Mouse (Mus musculus): ENCODE results near the gene Cdh4.

Cdh4 gene

DNA sequence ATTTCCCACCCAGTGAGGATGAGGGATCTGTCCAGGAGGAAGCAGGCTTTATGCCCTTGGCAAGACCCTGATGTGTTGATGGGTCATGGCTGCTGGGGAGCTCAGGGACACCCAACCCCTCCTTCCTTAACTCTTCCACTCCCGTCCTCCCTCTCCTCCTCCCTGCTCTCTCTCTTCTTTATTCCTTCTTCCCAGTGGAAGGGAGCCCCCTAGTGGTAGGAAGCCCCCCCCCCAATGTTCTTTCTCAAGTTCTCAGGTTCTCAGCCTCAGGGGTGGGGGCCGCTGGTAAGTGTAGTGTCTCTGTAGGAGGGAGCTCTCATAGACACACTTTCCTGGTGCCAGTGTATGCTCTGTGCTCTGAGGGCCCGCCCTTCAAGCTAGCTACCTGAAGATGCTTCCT is 421.0 kb downstream of the Cdh4 start:
- no peak for DNase-seq (ENCODE audit: low spot score in 2 of 2)

DNA sequence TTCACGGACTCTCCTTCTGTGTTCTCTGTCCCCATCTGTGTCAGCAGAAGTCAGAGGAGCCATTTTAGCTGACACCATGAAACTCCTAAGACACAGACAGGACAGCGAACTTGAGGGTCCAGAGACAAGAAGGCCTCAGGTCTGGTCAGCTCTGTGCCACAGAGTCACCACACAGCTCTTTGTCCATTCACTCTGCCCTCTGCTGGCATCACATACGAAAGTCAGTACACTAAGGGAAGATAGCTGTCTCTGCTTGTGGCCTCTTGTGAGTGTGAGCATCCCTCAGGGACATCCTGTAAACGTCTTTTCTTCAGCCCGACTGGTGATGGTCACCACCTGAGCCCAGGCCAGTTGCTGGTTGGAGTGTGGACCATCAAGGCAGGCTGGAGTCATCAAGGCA is 422.9 kb downstream of the Cdh4 start:
- no peak for DNase-seq (ENCODE audit: low spot score in 2 of 2)

DNA sequence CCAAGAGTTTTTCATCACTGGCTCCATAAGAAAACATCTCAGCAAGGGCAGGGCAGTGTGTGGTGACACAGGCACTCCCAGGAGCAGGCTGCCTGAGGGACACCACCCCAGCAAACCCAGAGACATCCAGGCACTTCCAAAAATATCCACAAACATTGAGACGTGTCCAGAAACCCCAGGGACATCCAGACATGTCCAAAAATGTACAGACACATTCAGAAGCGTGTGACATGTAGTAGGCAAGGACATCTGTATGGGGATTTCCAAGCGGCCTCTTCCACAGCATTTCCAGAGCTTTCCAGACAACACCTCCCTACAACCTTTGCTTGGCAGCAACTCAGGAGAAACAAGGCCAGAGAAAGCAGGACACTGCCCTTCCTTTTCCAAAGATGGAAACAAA is 425.4 kb downstream of the Cdh4 start:
- no peak for DNase-seq (ENCODE audit: low spot score in 2 of 2)

DNA sequence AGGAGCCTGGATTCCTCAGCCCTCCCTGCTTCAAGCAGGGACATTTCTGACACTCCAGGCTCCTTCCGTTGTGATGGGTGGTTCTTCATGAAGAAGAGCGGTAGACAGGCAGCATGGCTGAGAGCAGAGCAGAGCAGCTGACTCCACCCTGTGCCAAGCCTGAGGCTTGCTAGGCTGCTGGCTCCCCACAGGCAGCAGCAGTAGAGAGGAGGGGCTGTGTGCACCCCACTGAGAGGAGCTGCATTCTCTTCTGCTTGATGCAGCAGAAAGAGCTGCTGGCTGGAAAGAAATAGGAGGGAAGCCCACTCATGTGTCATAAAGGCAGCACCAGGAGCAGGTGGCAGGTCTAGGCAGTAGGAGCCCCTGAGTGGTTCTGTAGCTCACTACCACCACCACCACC is 427.6 kb downstream of the Cdh4 start:
- DNase-seq (ENCODE audit: low spot score in 2 of 2) = no peak

DNA sequence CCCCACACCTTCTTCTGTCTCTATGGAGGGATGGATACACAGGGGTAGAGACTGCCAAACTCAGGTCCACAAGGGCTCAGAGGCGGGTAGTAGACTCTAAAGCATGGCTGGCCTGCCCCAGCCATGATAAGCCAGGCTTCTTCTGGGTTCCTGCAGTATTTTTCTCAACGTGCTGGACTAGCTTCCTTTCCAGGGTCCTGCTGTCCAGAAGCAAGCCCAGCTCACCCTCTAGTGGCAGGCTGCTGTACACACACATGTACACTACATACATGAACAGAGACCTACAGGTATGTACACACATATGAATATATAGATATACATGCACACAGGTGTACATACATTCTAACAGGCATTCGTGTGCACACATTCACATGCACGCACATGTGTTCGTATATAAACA is 430.5 kb downstream of the Cdh4 start:
- DNase-seq (ENCODE audit: low spot score in 2 of 2) = no peak

DNA sequence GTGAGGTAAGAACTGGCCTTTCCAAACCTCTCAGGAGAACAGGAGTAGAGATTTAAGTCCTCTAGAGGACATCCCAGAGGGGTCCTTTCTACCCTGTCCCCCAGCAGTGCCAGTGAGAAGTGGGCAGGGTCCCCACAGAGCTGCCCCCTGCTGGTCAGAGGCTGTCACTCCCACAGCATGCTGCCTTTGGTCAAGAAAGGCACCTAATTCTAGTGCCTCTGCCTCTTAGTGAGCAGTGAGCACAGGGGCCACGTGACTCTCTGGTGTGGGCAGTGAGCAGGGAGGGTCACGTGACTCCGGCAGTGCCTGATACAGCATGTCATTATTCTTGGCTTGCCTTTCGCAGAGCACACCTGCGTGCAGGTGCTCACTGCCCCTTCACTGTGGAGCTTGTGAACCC is 431.1 kb downstream of the Cdh4 start:
- no peak for DNase-seq (ENCODE audit: low spot score in 2 of 2)

DNA sequence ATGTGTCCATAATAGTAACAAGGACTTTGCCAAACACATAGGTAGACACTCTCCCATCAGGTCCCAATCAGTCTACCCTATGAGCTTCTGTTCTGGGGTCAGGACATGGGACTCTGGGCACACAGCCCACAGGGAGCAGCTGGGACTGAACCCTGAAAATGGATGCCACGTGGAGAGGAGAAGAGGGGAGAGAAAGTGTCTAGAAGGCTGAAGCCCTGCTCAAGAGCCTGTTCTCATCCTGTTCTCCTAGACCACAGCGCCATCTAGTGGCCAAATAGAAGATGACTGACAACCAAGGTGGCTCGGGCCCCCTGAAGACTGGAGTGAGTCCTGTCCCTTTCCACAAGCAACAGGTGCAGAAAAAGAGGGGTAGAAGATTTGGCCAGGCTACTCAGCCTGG is 432.9 kb downstream of the Cdh4 start:
- peak; percentile 43 to 69 for DNase-seq (ENCODE audit: low spot score in 2 of 2)

DNA sequence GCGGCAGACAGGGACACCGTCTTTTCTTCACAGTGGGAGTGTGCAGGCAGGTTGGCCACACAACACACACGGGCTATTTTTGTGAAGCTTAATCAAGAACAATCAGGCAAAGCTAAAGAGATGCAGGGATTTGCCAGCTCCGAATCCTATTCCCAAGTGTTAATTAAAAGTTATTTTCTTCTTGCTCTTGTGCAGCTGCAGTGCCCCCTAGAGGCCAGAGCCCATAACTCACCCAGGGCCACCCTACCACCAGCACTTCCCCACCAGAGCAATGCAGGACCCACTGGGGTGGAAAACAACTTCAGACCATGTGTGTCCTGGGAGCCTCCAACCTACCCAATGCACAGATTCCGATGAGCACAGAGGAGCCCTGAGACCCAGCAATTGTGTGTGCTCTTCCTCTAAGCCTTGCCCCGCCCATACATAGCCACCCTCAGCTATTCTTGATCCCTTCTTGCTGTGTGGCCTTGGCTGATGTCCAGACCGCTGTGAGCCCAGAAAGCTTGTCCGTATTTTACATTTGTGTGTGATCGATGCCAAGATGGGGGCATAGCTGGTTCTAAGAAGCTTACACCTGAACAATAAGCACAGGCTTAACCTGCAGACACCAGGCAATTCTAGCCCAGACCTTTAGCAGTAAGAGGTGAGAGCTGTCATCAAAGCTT is 435.5 kb downstream of the Cdh4 start:
- peak in 1 of 2 experiments; percentile 35 for DNase-seq (ENCODE audit: low spot score in 2 of 2)

DNA sequence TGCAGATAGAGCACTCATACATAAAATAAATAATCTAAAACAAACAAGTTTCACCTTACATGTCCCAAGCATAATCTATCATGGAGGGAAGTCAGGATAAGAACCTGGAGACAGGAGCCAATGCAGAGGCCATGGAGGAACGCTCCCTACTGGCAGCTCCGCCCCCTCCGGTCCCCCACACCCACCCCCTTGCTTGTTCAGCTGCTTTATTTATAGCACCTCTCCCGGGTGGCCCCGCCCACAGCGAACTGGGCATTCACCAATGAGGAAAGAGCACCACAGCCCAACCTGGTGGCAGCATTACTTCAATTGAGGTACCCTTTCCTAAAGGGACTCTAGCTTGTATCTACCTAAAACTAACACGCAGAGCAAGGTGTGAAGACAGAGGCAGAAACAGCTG is 442.3 kb downstream of the Cdh4 start:
- DNase-seq (ENCODE audit: low spot score in 2 of 2) = no peak

DNA sequence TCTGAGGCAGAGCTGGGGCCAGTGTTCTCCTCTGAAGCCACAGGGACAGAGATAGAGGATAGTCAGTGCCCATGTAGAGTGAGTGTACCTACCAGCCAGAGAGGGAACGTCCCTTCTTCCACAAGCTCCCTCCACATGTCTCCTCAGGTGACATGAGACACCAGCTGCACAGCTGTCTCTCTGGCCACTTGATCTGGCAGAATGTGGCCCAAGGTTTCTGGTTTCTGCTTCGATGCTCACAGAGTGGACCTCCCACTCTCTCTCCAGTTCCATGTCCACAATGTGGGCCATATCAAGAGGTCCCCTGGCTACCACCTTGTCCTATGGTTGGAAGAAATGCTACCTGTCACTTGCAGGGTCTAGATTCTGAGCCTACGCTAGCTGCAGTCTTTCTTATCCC is 448.8 kb downstream of the Cdh4 start:
- DNase-seq (ENCODE audit: low spot score in 2 of 2) = no peak

DNA sequence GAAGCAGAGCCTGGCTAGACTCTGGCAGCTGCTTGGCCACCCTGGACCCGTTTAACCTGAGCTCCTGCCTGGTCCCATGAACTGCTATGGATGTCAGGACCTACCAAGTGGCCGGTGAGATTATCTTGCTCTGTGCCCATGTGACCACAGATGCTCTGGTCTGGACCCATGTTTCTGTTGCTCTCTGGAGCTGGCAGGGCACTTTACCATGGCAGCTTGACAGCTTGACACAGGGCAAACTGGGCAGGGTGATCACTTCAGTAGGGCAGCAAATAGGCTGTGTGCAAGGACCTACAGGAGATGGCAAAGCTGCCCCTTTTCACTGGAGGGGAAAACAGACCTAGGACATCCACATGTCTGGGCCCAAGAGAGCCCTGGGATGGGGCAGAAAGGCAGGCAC is 454.7 kb downstream of the Cdh4 start:
- no peak for DNase-seq (ENCODE audit: low spot score in 2 of 2)

DNA sequence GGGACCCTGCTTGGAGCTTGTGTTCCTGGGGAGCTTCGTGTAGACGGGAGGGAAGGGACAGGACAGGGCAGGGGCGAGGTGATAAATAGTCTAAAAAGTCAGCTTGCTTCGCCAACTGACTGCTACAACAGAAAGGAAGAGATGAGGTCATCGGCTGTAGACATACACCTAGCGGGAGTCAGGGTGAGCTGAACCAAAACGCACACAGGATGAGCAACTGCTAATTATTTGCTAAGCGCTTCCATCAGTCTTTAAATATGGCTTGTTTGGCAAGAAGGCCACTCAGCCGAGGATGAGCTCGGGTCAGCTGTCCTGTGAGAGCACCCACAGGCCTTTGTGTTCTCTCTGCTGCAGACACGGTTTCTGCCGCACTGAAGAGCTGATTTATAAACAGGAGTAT is 470.7 kb downstream of the Cdh4 start:
- DNase-seq (ENCODE audit: low spot score in 2 of 2) = no peak

DNA sequence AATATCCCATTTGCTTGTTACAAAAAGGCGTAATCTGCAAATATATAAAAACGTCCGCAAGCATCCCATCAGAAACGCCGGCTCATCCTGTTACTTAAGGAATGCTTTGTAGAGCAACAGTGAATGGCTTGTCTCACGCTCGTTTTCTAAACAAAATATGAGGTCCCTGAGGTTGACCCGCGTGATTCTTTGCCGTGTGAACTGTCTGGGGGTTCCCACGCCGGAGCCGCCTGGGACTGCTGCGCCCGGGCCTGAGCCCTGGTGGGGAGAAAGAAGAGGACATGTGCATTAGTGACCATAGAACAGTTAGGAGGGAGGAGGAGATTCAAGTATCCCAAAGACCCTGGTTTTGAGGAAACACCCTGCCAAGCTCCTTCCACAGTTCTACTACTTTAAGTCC is 471.1 kb downstream of the Cdh4 start:
- no peak for DNase-seq (ENCODE audit: low spot score in 2 of 2)

DNA sequence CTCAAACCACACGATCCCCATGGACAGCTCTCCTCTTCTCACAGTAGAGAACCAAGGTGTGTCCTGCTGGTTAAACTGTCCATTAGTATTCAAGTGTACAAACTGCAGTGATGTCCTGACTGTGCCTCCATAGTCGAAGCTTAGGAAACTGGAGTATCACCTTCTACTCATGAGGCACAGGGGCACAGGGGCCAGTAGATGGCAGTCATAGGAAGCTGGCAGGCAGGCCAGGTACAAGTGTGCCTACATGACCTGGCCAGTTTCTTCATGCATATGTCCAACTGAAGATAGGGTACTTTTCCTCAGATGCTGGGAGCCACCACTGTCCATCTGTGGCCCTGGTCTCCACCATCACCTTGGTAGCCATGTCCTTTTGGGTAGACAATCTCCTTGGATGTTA is 472.0 kb downstream of the Cdh4 start:
- DNase-seq (ENCODE audit: low spot score in 2 of 2) = no peak

DNA sequence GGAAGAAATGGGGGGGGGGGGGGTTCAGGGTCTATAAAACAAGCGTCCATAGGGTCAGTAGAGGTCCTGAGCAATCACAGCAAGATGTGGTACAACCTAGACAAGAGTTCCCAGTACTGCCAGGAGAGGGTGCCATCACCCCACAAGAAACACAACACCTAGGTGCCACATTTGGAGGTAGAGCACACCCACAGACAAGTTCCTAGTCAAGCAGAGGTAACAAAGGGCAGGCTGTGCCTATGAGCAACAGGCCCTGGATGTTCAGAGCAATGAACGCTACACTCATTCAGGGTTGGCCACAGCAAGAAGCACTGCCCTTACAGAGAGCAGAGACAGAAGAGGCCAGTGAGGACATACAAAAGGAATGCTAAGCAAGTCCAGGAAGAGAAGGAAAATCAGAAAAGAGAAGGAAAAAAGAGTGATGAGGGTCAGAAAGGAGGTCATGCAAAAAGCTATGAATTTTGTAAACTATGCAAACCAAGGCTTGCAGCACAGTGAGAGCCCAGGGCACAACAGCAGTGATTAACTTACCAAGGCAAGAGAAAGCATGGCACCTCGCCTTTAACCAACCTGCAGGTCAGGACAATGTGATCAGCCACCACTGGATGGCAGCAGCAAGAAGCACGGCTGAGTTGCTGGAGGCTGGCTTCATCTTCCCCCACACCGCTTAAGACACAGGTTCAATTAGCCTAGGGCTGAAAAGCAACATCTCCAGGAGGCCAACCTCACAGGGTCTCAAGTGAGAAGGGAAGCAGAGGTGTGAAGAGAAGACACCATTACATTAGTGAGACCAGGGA is 474.8 kb downstream of the Cdh4 start:
- DNase-seq (ENCODE audit: low spot score in 2 of 2) = peak; percentile 48 to 54

DNA sequence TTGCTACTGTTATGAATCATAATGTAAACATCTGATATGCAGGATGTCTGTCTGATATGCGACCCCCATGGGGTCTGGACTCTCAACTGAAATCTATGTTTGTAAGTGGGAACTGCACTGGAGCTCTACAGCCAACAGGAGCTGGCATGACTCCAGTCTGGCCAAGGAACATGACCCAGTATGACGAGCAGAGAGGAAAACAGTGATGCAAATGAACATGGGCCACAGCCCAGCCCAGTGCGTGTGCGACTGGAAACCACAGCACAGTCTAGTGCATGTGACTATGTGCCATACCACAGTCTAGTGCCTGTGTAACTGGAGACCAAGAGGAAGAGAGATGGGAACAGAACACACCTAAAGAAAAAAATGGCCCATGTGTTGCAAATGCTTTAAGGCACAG is 477.8 kb downstream of the Cdh4 start:
- DNase-seq (ENCODE audit: low spot score in 2 of 2) = no peak

DNA sequence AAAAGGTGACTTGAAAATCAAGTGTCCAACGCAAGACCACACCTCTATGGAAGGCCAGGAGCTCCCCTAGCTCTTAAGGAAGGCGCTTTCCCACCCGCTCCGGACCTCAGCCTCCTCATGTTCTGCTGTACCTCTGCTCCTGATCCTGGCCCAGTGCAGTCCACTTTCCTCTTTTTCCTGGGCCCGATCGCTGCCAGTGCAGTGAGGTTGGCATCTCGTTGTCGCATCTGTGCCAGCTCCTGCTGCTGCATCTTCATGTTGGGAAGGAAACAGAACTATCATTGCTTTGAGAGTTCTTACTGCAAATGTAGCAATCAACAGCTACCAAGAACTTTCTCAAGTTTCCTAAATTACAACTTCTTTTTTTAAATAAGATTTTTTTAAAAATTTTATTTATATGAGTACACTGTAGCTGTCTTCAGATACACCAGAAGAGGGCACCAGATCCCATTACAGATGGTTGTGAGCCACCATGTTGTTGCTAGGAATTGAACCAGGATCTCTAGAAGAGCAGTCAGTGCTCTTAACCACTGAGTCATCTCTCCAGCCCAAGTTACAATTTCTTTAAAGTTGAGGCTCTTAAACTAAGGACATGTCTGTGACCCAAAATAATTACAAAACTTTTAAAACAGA is 478.9 kb downstream of the Cdh4 start:
- DNase-seq (ENCODE audit: low spot score in 2 of 2) = no peak

DNA sequence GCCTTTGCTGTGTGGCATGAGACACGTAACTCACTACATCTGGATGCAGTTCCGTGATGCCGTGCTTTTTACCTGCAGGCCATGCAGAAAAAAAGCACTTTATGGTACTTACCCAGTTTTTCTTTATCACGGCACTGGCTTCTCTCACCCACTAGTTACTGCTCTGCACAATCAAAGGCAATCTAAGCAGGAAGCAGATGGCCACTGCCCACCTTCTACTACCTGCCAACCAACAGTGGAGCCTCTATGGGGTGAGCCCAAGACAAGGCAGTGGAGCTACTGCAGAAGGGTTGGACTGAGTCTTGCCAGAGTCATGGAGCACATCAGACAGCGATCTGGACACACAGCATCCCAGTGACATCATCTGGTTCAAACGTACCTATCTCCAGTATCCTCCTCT is 481.8 kb downstream of the Cdh4 start:
- DNase-seq (ENCODE audit: low spot score in 2 of 2) = no peak

DNA sequence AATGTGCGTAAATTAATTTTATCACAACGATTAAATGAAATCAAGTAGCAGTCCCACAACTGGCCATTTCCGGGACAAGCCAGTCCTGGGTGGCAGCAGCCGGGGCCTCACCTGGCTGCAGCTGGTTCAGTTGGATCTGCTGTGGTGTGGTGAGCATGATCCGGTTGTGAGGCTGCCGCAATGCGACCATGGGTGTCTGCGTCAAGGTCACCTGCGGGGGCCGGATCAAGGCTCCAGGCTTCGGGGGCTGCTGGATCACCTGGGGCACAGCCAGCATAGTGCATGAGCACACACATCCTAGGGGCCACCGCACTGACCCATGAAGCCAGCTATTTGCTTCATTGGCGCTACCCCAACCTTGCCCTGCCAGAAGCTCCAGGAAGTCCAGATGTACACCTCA is 486.9 kb downstream of the Cdh4 start:
- DNase-seq (ENCODE audit: low spot score in 2 of 2) = no peak

DNA sequence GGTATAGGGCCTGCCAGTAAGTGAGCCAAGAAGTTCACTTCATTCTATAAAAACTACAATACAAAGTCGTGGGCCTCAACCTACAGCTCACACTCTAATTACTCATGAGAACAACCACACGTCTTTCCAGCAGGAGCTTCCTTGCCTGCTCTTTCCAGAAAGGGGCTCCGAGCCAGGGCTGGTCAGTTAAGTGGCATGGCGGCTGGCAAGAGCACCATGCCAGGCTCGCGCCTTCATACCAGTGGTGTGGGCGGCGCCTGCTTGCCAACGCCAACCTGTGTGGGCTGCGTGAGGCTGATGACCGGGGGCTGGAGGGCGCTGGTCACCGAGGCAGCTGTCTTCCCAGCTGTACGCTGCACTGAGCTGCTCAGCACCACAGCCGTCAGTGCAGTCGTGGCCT is 489.5 kb downstream of the Cdh4 start:
- DNase-seq (ENCODE audit: low spot score in 2 of 2) = no peak

DNA sequence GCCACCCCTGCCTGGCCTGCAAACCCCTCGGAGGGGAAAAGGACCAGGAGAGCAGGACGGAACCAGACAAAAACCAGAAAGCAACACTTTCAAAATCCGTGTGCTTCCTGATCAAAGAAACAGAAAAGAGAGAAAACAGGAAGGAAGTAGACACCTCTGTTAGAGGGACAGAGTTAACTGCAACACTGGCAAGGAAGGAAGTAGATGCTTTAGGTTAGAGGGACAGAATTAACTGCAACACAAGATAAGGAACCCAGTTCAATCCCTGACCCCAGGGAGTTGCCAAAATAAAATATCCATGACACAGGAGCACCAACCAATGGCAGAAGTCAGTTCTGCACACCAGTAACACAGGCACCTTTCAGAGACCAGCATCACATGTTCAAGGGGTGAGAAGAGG is 491.9 kb downstream of the Cdh4 start:
- no peak for DNase-seq (ENCODE audit: low spot score in 2 of 2)

DNA sequence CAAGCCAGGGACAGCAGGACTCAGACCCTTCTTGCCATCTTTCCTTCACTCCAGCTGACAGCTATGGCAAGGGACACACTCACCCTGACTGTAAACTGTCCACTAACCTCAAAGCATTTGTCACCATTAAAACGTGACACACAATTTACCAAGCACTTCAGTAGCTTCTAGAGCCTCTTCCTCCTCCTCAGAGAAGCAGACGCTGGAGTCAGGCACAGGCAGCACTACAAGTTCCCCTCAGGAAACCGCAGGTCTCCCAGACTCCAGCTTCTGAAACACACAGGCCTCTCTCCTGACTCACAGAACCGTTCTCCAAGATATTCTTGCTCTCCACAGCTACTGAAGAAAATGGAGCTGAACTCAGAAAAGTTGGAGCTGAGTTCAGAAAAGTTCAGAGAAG is 494.9 kb downstream of the Cdh4 start:
- DNase-seq (ENCODE audit: low spot score in 2 of 2) = no peak

DNA sequence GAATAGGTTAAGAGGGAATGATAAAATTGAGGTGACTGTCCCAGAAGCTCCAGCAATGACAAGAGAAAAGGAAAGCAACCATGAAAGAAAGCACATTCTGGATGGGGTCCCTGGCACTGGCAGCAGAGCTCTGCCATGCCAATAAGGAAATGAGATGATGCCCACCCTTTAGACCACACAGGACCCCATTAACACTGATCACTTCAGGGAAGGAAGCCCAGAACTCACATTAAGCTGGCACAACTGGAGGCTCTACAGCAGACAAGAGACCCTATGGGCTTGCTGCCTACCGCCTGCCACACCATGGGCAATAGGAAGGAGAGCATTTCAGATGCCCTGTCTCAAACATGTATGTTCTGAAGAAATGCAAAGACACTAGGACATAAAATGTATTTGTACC is 499.5 kb downstream of the Cdh4 start:
- DNase-seq (ENCODE audit: low spot score in 2 of 2) = no peak

Measured in frontal cortex, postnatal 25 days (tissue).